Comparison of ENCODE assay signal across 7 mouse cellular contexts in genomic region chr11:60811054-60811460, GRCm38 (mm10). TPM values are rescaled to one million over a fixed set of nuclear protein-coding genes. Genes with fewer than 3 reads are reported as not detected.
DNase-seq lines count a peak whose midpoint lies in the region; ATAC-seq and TF ChIP-seq lines count a peak whose summit lies in the region.

No protein-coding gene starts in this region.

- WGBS in embryonic facial prominence, embryonic 12.5 days = under 1% methylated on average over 29 of the region's 29 CpGs
- 1% methylated on average over 29 of the region's 29 CpGs for WGBS in limb, embryonic 12.5 days
- under 1% methylated on average over 29 of the region's 29 CpGs for WGBS in midbrain, embryonic 15.5 days
- 1% methylated on average over 29 of the region's 29 CpGs for WGBS in spleen, adult 2 months

- TF ChIP-seq POLR2A in spleen, adult 2 months (IDR thresholded peaks at IDR 0.05; ENCODE audit: low read depth, low read length) = no peak

- no peaks in the 10 kb centered on the region for H3K9me3 ChIP-seq in embryonic facial prominence, embryonic 12.5 days
- H3K9me3 ChIP-seq in limb, embryonic 12.5 days = no peaks in the 10 kb centered on the region
- H3K9me3 ChIP-seq in midbrain, embryonic 15.5 days = no peaks in the 10 kb centered on the region

- no peak overlapping the region for H3K27ac ChIP-seq in embryonic facial prominence, embryonic 12.5 days
- no peak overlapping the region for H3K27ac ChIP-seq in limb, embryonic 12.5 days
- no peak overlapping the region for H3K27ac ChIP-seq in midbrain, embryonic 15.5 days
- H3K27ac ChIP-seq in spleen, adult 2 months (ENCODE audit: insufficient read depth, low read length) = no peak overlapping the region

- peak overlapping the region; percentile 76 for H3K4me2 ChIP-seq in embryonic facial prominence, embryonic 12.5 days (replicated peaks)
- H3K4me2 ChIP-seq in limb, embryonic 12.5 days = peak overlapping the region; percentile 79
- H3K4me2 ChIP-seq in midbrain, embryonic 15.5 days = peak overlapping the region; percentile 98

- peak; percentile 98 for DNase-seq in adrenal gland, postnatal 25 days
- peak; percentile 100 for DNase-seq in heart, adult 11 months
- peak; percentile 95 for DNase-seq in kidney, adult 18-20 months
- DNase-seq in spleen, adult 2 months (ENCODE audit: low read depth in 1 of 2, low spot score in 2 of 2) = peak; percentile 82 to 94

- no peaks in the 10 kb centered on the region for H3K36me3 ChIP-seq in embryonic facial prominence, embryonic 12.5 days
- no peaks in the 10 kb centered on the region for H3K36me3 ChIP-seq in limb, embryonic 12.5 days
- no peaks in the 10 kb centered on the region for H3K36me3 ChIP-seq in midbrain, embryonic 15.5 days (replicated peaks)
- no peaks in the 10 kb centered on the region for H3K36me3 ChIP-seq in spleen, adult 2 months (ENCODE audit: control insufficient read depth, insufficient read depth, low read length)

- no peaks in the 10 kb centered on the region for H3K27me3 ChIP-seq in embryonic facial prominence, embryonic 12.5 days
- peaks cover 4% of the 10 kb centered on the region; the same call in 1 of the 2 replicates for H3K27me3 ChIP-seq in limb, embryonic 12.5 days
- H3K27me3 ChIP-seq in midbrain, embryonic 15.5 days (replicated peaks) = no peaks in the 10 kb centered on the region; the same call in 1 of the 2 replicates
- H3K27me3 ChIP-seq in spleen, adult 2 months (ENCODE audit: control insufficient read depth, insufficient read depth, low read length) = no peaks in the 10 kb centered on the region

- peak overlapping the region; percentile 49 for H3K9ac ChIP-seq in embryonic facial prominence, embryonic 12.5 days
- peak overlapping the region; percentile 56 for H3K9ac ChIP-seq in limb, embryonic 12.5 days (replicated peaks)
- H3K9ac ChIP-seq in midbrain, embryonic 15.5 days = 0 out of 2 replicates have a peak overlapping the region, but pooled peaks have one; percentile 10

- H3K4me3 ChIP-seq in embryonic facial prominence, embryonic 12.5 days = peak overlapping the region; percentile 50
- H3K4me3 ChIP-seq in limb, embryonic 12.5 days (replicated peaks) = peak overlapping the region; percentile 51
- H3K4me3 ChIP-seq in midbrain, embryonic 15.5 days = peak overlapping the region; percentile 50
- H3K4me3 ChIP-seq in spleen, adult 2 months (ENCODE audit: extremely low read depth, insufficient read depth, insufficient read length) = peak overlapping the region; percentile 59

- no peak for TF ChIP-seq CTCF in spleen, adult 2 months (IDR thresholded peaks at IDR 0.05; ENCODE audit: extremely low read depth, insufficient read depth, insufficient read length, insufficient replicate concordance)

- peak; percentile 97 for ATAC-seq in embryonic facial prominence, embryonic 12.5 days (ENCODE audit: insufficient number of reproducible peaks, insufficient read depth, low FRiP score, low TSS enrichment)
- peak; percentile 100 for ATAC-seq in limb, embryonic 12.5 days (ENCODE audit: insufficient number of reproducible peaks, insufficient read depth, low FRiP score, low TSS enrichment, low read depth)
- ATAC-seq in midbrain, embryonic 15.5 days (replicated peaks) = peak; percentile 96

- peaks cover 11% of the 10 kb centered on the region for H3K4me1 ChIP-seq in embryonic facial prominence, embryonic 12.5 days
- peaks cover 20% of the 10 kb centered on the region for H3K4me1 ChIP-seq in limb, embryonic 12.5 days (replicated peaks)
- H3K4me1 ChIP-seq in midbrain, embryonic 15.5 days = peaks cover 12% of the 10 kb centered on the region
- H3K4me1 ChIP-seq in spleen, adult 2 months (ENCODE audit: control insufficient read depth, insufficient read depth, insufficient read length) = no peaks in the 10 kb centered on the region

RNA-seq across cellular contexts. Expression of gene Shmt1, which starts 0.5 kb away (rescaled TPM):
- 82.3 and 91.4 TPM in 2 replicates for total RNA-seq in adrenal gland, postnatal 25 days (2021)
- 53.6 and 57.3 TPM in 2 replicates for polyA plus RNA-seq in embryonic facial prominence, embryonic 12.5 days (2016; fragmentation: Nextera tagmentation; extraction: Ambion mirVana)
- polyA plus RNA-seq in limb, embryonic 12.5 days (2016; fragmentation: Nextera tagmentation; extraction: Ambion mirVana) = 66.3 and 69.5 TPM in 2 replicates
- polyA plus RNA-seq in midbrain, embryonic 15.5 days (2015; fragmentation: Nextera tagmentation; extraction: Ambion mirVana) = 7.0 and 8.6 TPM in 2 replicates
- polyA plus RNA-seq in spleen, adult 2 months (2012; rRNA removed) = 7.8 and 9.6 TPM in 2 replicates

RNA-seq across cellular contexts. Expression of gene Dhrs7b, which starts 19.4 kb away (rescaled TPM):
- 38.7 and 49.5 TPM in 2 replicates for total RNA-seq in adrenal gland, postnatal 25 days (2021)
- polyA plus RNA-seq in embryonic facial prominence, embryonic 12.5 days (2016; fragmentation: Nextera tagmentation; extraction: Ambion mirVana) = 31.9 and 32.3 TPM in 2 replicates
- polyA plus RNA-seq in limb, embryonic 12.5 days (2016; fragmentation: Nextera tagmentation; extraction: Ambion mirVana) = 29.4 and 30.5 TPM in 2 replicates
- polyA plus RNA-seq in midbrain, embryonic 15.5 days (2015; fragmentation: Nextera tagmentation; extraction: Ambion mirVana) = 32.2 and 32.7 TPM in 2 replicates
- 5.6 and 6.0 TPM in 2 replicates for polyA plus RNA-seq in spleen, adult 2 months (2012; rRNA removed)

RNA-seq across cellular contexts. Expression of gene Smcr8, which starts 33.7 kb away (rescaled TPM):
- 27.0 and 27.5 TPM in 2 replicates for total RNA-seq in adrenal gland, postnatal 25 days (2021)
- polyA plus RNA-seq in embryonic facial prominence, embryonic 12.5 days (2016; fragmentation: Nextera tagmentation; extraction: Ambion mirVana) = 7.2 and 8.0 TPM in 2 replicates
- 6.3 and 7.8 TPM in 2 replicates for polyA plus RNA-seq in limb, embryonic 12.5 days (2016; fragmentation: Nextera tagmentation; extraction: Ambion mirVana)
- 6.9 and 7.1 TPM in 2 replicates for polyA plus RNA-seq in midbrain, embryonic 15.5 days (2015; fragmentation: Nextera tagmentation; extraction: Ambion mirVana)
- polyA plus RNA-seq in spleen, adult 2 months (2012; rRNA removed) = 12.2 and 12.5 TPM in 2 replicates

RNA-seq across cellular contexts. Expression of gene Top3a, which starts 33.9 kb away (rescaled TPM):
- 13.2 and 13.7 TPM in 2 replicates for total RNA-seq in adrenal gland, postnatal 25 days (2021)
- polyA plus RNA-seq in embryonic facial prominence, embryonic 12.5 days (2016; fragmentation: Nextera tagmentation; extraction: Ambion mirVana) = 21.6 and 22.1 TPM in 2 replicates
- polyA plus RNA-seq in limb, embryonic 12.5 days (2016; fragmentation: Nextera tagmentation; extraction: Ambion mirVana) = 24.6 and 25.9 TPM in 2 replicates
- 8.2 and 9.4 TPM in 2 replicates for polyA plus RNA-seq in midbrain, embryonic 15.5 days (2015; fragmentation: Nextera tagmentation; extraction: Ambion mirVana)
- 7.3 and 9.5 TPM in 2 replicates for polyA plus RNA-seq in spleen, adult 2 months (2012; rRNA removed)
